Mouse (Mus musculus) CH12.LX (cell line): ENCODE data around the gene Tmem106a.

Experiments used
- BHLHE40 ChIP-seq: IDR thresholded peaks from 2 replicates; pipeline ENCODE4 v1.6.1; 2011; ENCODE audit warnings: mild to moderate bottlenecking, low read depth, low read length, improper control_type of control experiment
- CTCF ChIP-seq, 2 experiments: IDR thresholded peaks in 1 of 2; conservative IDR thresholded peaks in 1 of 2; 2 replicates each; pipeline ENCODE4 v1.5.1; 2011 to 2012; ENCODE audit warnings: low read depth in 2 of 2, low read length in 2 of 2, improper control_type of control experiment in 1 of 2, inconsistent platforms in 1 of 2, mild to moderate bottlenecking in 1 of 2, moderate library complexity in 1 of 2
- ELF1 ChIP-seq: IDR thresholded peaks from 2 replicates; pipeline ENCODE4 v1.6.1; 2014; ENCODE audit warnings: low read depth, mild to moderate bottlenecking, inconsistent platforms, low read length, improper control_type of control experiment
- MAFK ChIP-seq: IDR thresholded peaks from 2 replicates; pipeline ENCODE4 v1.6.1; 2011; ENCODE audit warnings: low read length, improper control_type of control experiment; ENCODE audit not compliant: insufficient replicate concordance
- POLR2A ChIP-seq: IDR thresholded peaks from 2 replicates; pipeline ENCODE4 v1.6.1; 2011; ENCODE audit warnings: low read depth, mild to moderate bottlenecking, improper control_type of control experiment, low read length

- no peak for TF ChIP-seq ELF1
- TF ChIP-seq POLR2A = no peak
- no peak for TF ChIP-seq CTCF (conservative IDR thresholded peaks at IDR 0.05 in 1 of 2, IDR thresholded peaks at IDR 0.05 in 1 of 2; ENCODE audit: low read depth in 2 of 2, low read length in 2 of 2)
- no peak for TF ChIP-seq BHLHE40
- TF ChIP-seq MAFK = no peak
Measured at GRCm38 (mm10) chr11:101610445-101610844, 28.4 kb downstream of the Tmem106a start.
